Mouse (Mus musculus): ENCODE measurements around the gene Nell2. TPM values are rescaled to one million over a fixed set of nuclear protein-coding genes. Genes with fewer than 3 reads are reported as not detected.

Gene Nell2
- total RNA-seq (2023), result not detected

DNA sequence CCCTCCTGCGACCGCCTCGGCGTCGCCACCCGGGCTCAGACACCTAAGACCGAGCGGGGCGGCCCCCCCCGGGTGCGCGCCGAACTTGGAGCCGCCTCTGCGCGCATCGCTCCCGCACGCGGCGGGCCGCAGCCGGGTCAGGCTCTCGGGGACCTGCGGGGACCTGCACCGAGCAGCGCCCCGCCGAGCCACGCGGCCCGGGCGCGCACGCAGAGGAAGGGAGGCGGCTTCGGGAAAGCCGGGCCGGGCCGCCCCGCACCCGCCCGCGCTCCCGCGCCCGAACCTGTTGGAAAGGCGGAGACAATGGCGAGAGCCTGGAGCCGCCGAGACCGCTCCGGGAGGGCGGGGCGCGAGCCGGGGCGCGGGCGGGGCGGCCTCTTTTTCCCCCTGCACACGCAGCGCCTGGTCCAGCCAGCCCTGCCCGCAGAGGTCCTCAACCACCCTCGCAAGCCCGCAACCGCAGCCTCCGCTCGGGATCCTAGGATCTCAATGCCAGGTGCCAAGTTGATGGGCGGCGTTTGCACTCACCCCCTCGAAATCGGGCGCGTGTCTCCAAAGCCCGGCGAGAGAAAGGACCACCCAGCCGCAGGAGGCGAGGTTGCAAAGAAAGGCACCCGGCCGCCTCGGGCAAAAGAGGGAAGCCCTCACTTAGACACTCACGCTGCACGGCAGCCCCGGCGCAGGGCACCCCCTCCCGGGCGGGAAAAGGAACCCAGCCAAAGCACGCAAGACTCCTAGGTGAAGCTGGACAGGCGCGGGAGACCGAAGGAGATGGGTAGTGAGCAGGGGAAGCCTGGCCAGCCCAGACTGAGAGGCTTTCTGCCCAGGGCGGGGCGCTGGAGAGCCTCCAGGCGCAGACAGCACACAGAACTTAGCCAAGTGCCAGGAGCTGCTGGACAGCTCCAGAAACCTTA lies at the start of gene Nell2:
TSS of gene Nell2 (minus strand) at position 612 of the 914 bp plus-strand sequence.

Other genes with a start within 250 kb of the Nell2 start
- gene Dbx2, start 127.4 kb upstream of the Nell2 start, total RNA-seq (2023), result not detected

Data from CD4-positive naive resting alpha-beta T cell, adult 57 days (primary cell).